Mouse (Mus musculus): ENCODE measurements at regions not wholly inside any gene's neighbourhood (a gene's known extent, or its start where the extent isn't known, plus 50 kb on each side); places are given as distances from the start of the nearest gene placed in this dataset.

- DNase-seq (ENCODE audit: low spot score) (peak; percentile 35), ATAC-seq (peak; percentile 33)
- TF ChIP-seq CTCF (IDR thresholded peaks at IDR 0.05) (no peak), EP300 (IDR thresholded peaks at IDR 0.05) (no peak)
- Histone ChIP-seq H3K9ac (replicated peaks; ENCODE audit: low read depth) (no peak overlapping the region), H3K27me3 (replicated peaks; ENCODE audit: insufficient read depth, low read length) (no peaks in the 10 kb centered on the region), H3K4me3 (ENCODE audit: low read depth, low read length) (no peak overlapping the region), H3K27ac (ENCODE audit: low read length) (no peak overlapping the region), H3K4me1 (ENCODE audit: insufficient read depth, low read depth, low read length) (no peaks in the 10 kb centered on the region), H3K4me2 (replicated peaks; ENCODE audit: low read depth, low read length) (no peak overlapping the region), H3K9me3 (ENCODE audit: low read length) (no peaks in the 10 kb centered on the region), H3K36me3 (ENCODE audit: insufficient read depth, low read length) (no peaks in the 10 kb centered on the region)
- 93% methylated on average over 4 of the region's 4 CpGs for WGBS
Measured at GRCm38 (mm10) chr13:28617503-28617902, 336.0 kb downstream of the Sox4 start.

- Histone ChIP-seq H3K9me3 (ENCODE audit: low read length) (no peaks in the 10 kb centered on the region), H3K27me3 (replicated peaks; ENCODE audit: insufficient read depth, low read length) (no peaks in the 10 kb centered on the region), H3K36me3 (ENCODE audit: insufficient read depth, low read length) (no peaks in the 10 kb centered on the region), H3K4me2 (replicated peaks; ENCODE audit: low read depth, low read length) (no peak overlapping the region), H3K4me1 (ENCODE audit: insufficient read depth, low read depth, low read length) (no peaks in the 10 kb centered on the region), H3K27ac (ENCODE audit: low read length) (no peak overlapping the region), H3K4me3 (ENCODE audit: low read depth, low read length) (no peak overlapping the region), H3K9ac (replicated peaks; ENCODE audit: low read depth) (no peak overlapping the region)
- TF ChIP-seq CTCF (IDR thresholded peaks at IDR 0.05) (no peak), EP300 (IDR thresholded peaks at IDR 0.05) (no peak)
- 61% methylated on average over 9 of the region's 9 CpGs for WGBS
- DNase-seq (ENCODE audit: low spot score) (peak; percentile 36), ATAC-seq (no peak)
Measured at GRCm38 (mm10) chr13:28616645-28617381, 336.7 kb downstream of the Sox4 start.

GRCm38 (mm10) chr13:28607551-28608114, 345.9 kb downstream of the Sox4 start:
- ATAC-seq (peak; percentile 73), DNase-seq (ENCODE audit: low spot score) (peak; percentile 76)
- Histone ChIP-seq H3K9ac (replicated peaks; ENCODE audit: low read depth) (no peak overlapping the region), H3K27ac (ENCODE audit: low read length) (peak overlapping the region; percentile 34), H3K36me3 (ENCODE audit: insufficient read depth, low read length) (no peaks in the 10 kb centered on the region), H3K4me3 (ENCODE audit: low read depth, low read length) (no peak overlapping the region), H3K9me3 (ENCODE audit: low read length) (no peaks in the 10 kb centered on the region), H3K27me3 (replicated peaks; ENCODE audit: insufficient read depth, low read length) (no peaks in the 10 kb centered on the region), H3K4me1 (ENCODE audit: insufficient read depth, low read depth, low read length) (no peaks in the 10 kb centered on the region; the same call in 1 of the 2 replicates), H3K4me2 (replicated peaks; ENCODE audit: low read depth, low read length) (no peak overlapping the region)
- TF ChIP-seq EP300 (IDR thresholded peaks at IDR 0.05) = peak; percentile 41
- TF ChIP-seq CTCF (IDR thresholded peaks at IDR 0.05) = no peak
- WGBS = 11% methylated on average over 6 of the region's 6 CpGs

DNA sequence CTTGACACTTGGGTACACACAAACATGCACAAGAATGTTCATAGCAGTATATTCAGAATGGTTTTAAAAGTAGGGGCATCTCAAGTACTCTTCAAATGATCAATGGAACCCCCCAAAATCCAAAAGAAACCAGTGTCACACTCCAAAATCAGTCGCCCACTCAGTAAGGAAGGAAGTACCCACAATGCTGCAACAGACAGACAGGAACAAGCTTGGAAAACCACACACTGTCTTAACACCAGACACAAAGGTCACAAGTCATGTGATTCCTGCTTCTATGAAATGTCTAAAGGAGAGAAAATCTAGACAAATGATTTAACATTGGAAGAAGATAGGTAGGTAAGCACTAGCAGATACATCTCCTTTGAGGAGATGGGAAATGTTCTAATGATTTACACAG, 346.9 kb downstream of the Sox4 start:
- no peak overlapping the region for H3K4me3 ChIP-seq (ENCODE audit: low read depth, low read length)
- no peaks in the 10 kb centered on the region for H3K36me3 ChIP-seq (ENCODE audit: insufficient read depth, low read length)
- H3K27ac ChIP-seq (ENCODE audit: low read length) = no peak overlapping the region
- H3K9me3 ChIP-seq (ENCODE audit: low read length) = no peaks in the 10 kb centered on the region
- ATAC-seq (no peak), DNase-seq (ENCODE audit: low spot score) (peak; percentile 16)
- H3K9ac ChIP-seq (replicated peaks; ENCODE audit: low read depth) = no peak overlapping the region
- H3K4me1 ChIP-seq (ENCODE audit: insufficient read depth, low read depth, low read length) = no peaks in the 10 kb centered on the region; the same call in 1 of the 2 replicates
- 52% methylated on average over 1 of the region's 1 CpGs for WGBS
- no peak overlapping the region for H3K4me2 ChIP-seq (replicated peaks; ENCODE audit: low read depth, low read length)
- H3K27me3 ChIP-seq (replicated peaks; ENCODE audit: insufficient read depth, low read length) = no peaks in the 10 kb centered on the region
- TF ChIP-seq CTCF (IDR thresholded peaks at IDR 0.05) = no peak
- no peak for TF ChIP-seq EP300 (IDR thresholded peaks at IDR 0.05)

DNA sequence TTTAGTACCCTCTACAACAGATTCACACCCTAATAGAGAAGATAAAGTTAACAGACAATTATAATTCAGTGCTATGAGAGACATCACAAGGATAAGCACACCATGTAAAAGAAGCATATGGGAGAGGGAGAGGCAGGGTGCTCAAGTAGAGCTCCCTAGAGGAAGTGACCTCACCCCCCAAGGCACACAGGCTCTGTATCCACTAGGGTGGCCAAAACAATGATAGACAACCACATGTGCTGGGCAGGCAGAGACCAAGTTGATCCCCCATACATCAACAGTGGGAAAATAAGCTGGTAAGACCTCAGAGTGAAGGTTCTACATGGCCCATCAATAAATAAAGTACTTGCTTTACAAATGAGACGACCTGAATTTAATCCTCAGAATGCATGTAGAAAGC, 347.7 kb downstream of the Sox4 start:
- H3K27ac ChIP-seq (ENCODE audit: low read length) = no peak overlapping the region
- no peak overlapping the region for H3K4me2 ChIP-seq (replicated peaks; ENCODE audit: low read depth, low read length)
- ATAC-seq = no peak
- H3K27me3 ChIP-seq (replicated peaks; ENCODE audit: insufficient read depth, low read length) = no peaks in the 10 kb centered on the region
- 67% methylated on average over 1 of the region's 1 CpGs for WGBS
- DNase-seq (ENCODE audit: low spot score) = no peak
- no peaks in the 10 kb centered on the region; the same call in 1 of the 2 replicates for H3K4me1 ChIP-seq (ENCODE audit: insufficient read depth, low read depth, low read length)
- H3K9me3 ChIP-seq (ENCODE audit: low read length) = no peaks in the 10 kb centered on the region
- H3K9ac ChIP-seq (replicated peaks; ENCODE audit: low read depth) = no peak overlapping the region
- no peaks in the 10 kb centered on the region for H3K36me3 ChIP-seq (ENCODE audit: insufficient read depth, low read length)
- TF ChIP-seq CTCF (IDR thresholded peaks at IDR 0.05) = no peak
- TF ChIP-seq EP300 (IDR thresholded peaks at IDR 0.05) = no peak
- H3K4me3 ChIP-seq (ENCODE audit: low read depth, low read length) = no peak overlapping the region

DNA sequence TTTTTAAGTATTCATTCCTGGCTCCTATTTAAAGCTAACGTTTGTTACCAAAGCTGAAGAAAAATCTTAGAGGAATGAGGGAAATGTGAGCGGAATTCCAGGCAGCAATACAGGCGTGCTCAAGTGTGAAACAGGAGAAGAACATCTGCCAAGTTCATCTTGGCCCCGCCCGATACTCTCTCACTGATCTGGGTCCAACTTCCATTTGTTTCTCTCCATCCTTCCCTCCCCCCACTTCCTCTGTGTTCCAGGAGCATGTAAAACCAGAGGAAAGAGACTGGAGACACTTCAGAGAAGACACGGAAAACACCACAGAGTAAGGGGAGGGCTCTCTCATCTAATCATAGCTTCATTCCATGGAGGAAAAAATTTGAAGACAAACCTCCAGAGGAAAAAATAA, 346.7 kb downstream of the Gm11361 start:
- no peaks in the 10 kb centered on the region for H3K9me3 ChIP-seq (ENCODE audit: low read length)
- WGBS = 15% methylated on average over 6 of the region's 6 CpGs
- H3K4me1 ChIP-seq (ENCODE audit: insufficient read depth, low read depth, low read length) = peaks cover 3% of the 10 kb centered on the region; the same call in 1 of the 2 replicates
- no peaks in the 10 kb centered on the region for H3K36me3 ChIP-seq (ENCODE audit: insufficient read depth, low read length)
- peak; percentile 34 for DNase-seq (ENCODE audit: low spot score)
- ATAC-seq = peak; percentile 23; the same call in 1 of the 2 replicates
- H3K4me3 ChIP-seq (ENCODE audit: low read depth, low read length) = no peak overlapping the region
- no peaks in the 10 kb centered on the region for H3K27me3 ChIP-seq (replicated peaks; ENCODE audit: insufficient read depth, low read length)
- H3K4me2 ChIP-seq (replicated peaks; ENCODE audit: low read depth, low read length) = 0 out of 2 replicates have a peak overlapping the region, but pooled peaks have one; percentile 15
- H3K9ac ChIP-seq (replicated peaks; ENCODE audit: low read depth) = no peak overlapping the region
- no peak overlapping the region for H3K27ac ChIP-seq (ENCODE audit: low read length)
- TF ChIP-seq CTCF (IDR thresholded peaks at IDR 0.05) (no peak), EP300 (IDR thresholded peaks at IDR 0.05) (peak; percentile 51; the same call in 1 of the 2 replicates)

All from lung, postnatal 0 days (tissue).